Mouse (Mus musculus) retina, postnatal 1 day (tissue): Measurements from ENCODE around the gene Zfp593.
A peak's percentile ranks its signal among the peaks of the same experiment; 100 is the strongest.
"Not testable (repeated sequence)": the region's sequence is repeated elsewhere in the genome, so short reads cannot be mapped to it uniquely, and the experiment has no call there.

ENCODE experiments used
- DNase-seq: peaks from one replicate; pipeline ENCODE4 v3.0.0-alpha.2; 2012

Gene Zfp593

GRCm38 (mm10) chr4:134245148-134245843, at the start of gene Zfp593:
TSS of gene Zfp593 (minus strand) at chr4:134245592.
- peak; percentile 93 for DNase-seq

GRCm38 (mm10) chr4:134293692-134294163, 48.3 kb upstream of the Zfp593 start:
- DNase-seq: no peak

- DNase-seq: no peak
Measured at GRCm38 (mm10) chr4:134293061-134293691, 47.8 kb upstream of the Zfp593 start.

GRCm38 (mm10) chr4:134292067-134292466, 46.7 kb upstream of the Zfp593 start:
- DNase-seq: peak; percentile 83

- no peak for DNase-seq
Measured at GRCm38 (mm10) chr4:134288397-134289256, 43.2 kb upstream of the Zfp593 start.

GRCm38 (mm10) chr4:134287575-134288025, 42.2 kb upstream of the Zfp593 start, which contains the start of gene Pdik1l:
TSS of gene Pdik1l (minus strand) at chr4:134287895.
- peak; percentile 93 for DNase-seq

- DNase-seq: peak; percentile 95
Measured at GRCm38 (mm10) chr4:134287168-134287564, 41.8 kb upstream of the Zfp593 start.

GRCm38 (mm10) chr4:134286226-134287167, 41.1 kb upstream of the Zfp593 start:
- no peak for DNase-seq

- no peak for DNase-seq
Measured at GRCm38 (mm10) chr4:134284942-134285341, 39.5 kb upstream of the Zfp593 start.

GRCm38 (mm10) chr4:134273417-134274345, 28.3 kb upstream of the Zfp593 start:
- no peak for DNase-seq

GRCm38 (mm10) chr4:134272731-134273416, 27.5 kb upstream of the Zfp593 start:
- no peak for DNase-seq

- DNase-seq: no peak
Measured at GRCm38 (mm10) chr4:134271979-134272378, 26.6 kb upstream of the Zfp593 start.

- not testable (repeated sequence) for DNase-seq
Measured at GRCm38 (mm10) chr4:134269622-134270021, 24.2 kb upstream of the Zfp593 start.

GRCm38 (mm10) chr4:134268102-134268655, 22.8 kb upstream of the Zfp593 start:
- DNase-seq: no peak

- no peak for DNase-seq
Measured at GRCm38 (mm10) chr4:134265860-134266585, 20.6 kb upstream of the Zfp593 start.

- peak; percentile 75 for DNase-seq
Measured at GRCm38 (mm10) chr4:134263191-134263590, 17.8 kb upstream of the Zfp593 start.

GRCm38 (mm10) chr4:134258354-134258753, 13.0 kb upstream of the Zfp593 start:
- no peak for DNase-seq

- no peak for DNase-seq
Measured at GRCm38 (mm10) chr4:134257198-134258009, 12.0 kb upstream of the Zfp593 start.
